Mouse (Mus musculus): ENCODE measurements at regions not wholly inside any gene's neighbourhood (a gene's known extent, or its start where the extent isn't known, plus 50 kb on each side); places are given as distances from the start of the nearest gene placed in this dataset.

GRCm38 (mm10) chr2:71673087-71673920, 72.1 kb upstream of the Itga6 start:
- TF ChIP-seq CTCF (IDR thresholded peaks at IDR 0.05; ENCODE audit: low read depth, low read length) (no peak), POLR2A (IDR thresholded peaks at IDR 0.05; ENCODE audit: borderline replicate concordance, low read depth, low read length) (no peak)
